Mouse (Mus musculus) liver, postnatal 0 days (tissue): Measurements from ENCODE around the gene 4922502D21Rik. TPM values are rescaled to one million over a fixed set of nuclear protein-coding genes. Genes with fewer than 3 reads are reported as not detected.

Source experiments
- ATAC-seq: fragments of 200-750 bp; cut with Nextera tagmentation; 2 replicates; pipeline ENCODE4 v1.8.0; 2017; ENCODE audit warnings: mild to moderate bottlenecking, moderate library complexity
- DNase-seq: peaks from one replicate; pipeline ENCODE4 v3.0.0-alpha.2; 2016
- H3K27ac ChIP-seq: fragments of 300-500 bp; sonication (generic); 2 replicates; pipeline ENCODE4 v1.5.1; 2014; ENCODE audit warnings: antibody characterized with exemption, moderate library complexity, mild to moderate bottlenecking, low read depth
- H3K27me3 ChIP-seq: fragments of 300-500 bp; sonication (generic); 2 replicates; pipeline ENCODE4 v1.6.1; 2014; ENCODE audit warnings: low read length, control low read depth, mixed read lengths; ENCODE audit not compliant: insufficient read depth
- H3K36me3 ChIP-seq: fragments of 300-500 bp; sonication (generic); replicated peaks from 2 replicates; pipeline ENCODE4 v1.6.1; 2014; ENCODE audit warnings: mild to moderate bottlenecking, control low read depth, low read length, moderate library complexity, mixed read lengths; ENCODE audit not compliant: insufficient read depth
- H3K4me1 ChIP-seq: fragments of 300-500 bp; sonication (generic); 2 replicates; pipeline ENCODE4 v1.6.1; 2014; ENCODE audit warnings: antibody characterized with exemption, mild to moderate bottlenecking, control low read depth; ENCODE audit not compliant: insufficient read depth
- H3K4me2 ChIP-seq: fragments of 300-500 bp; sonication (generic); 2 replicates; pipeline ENCODE4 v1.6.1; 2014; ENCODE audit warnings: low read depth, mild to moderate bottlenecking, low read length, moderate library complexity, mixed read lengths
- H3K4me3 ChIP-seq: fragments of 300-500 bp; sonication (generic); 2 replicates; pipeline ENCODE4 v1.5.1; 2014; ENCODE audit warnings: low read depth, low read length
- H3K9ac ChIP-seq: fragments of 300-500 bp; sonication (generic); replicated peaks from 2 replicates; pipeline ENCODE4 v1.6.1; 2014; ENCODE audit warnings: mild to moderate bottlenecking, moderate library complexity
- H3K9me3 ChIP-seq: fragments of 300-500 bp; sonication (generic); 2 replicates; pipeline ENCODE4 v1.6.1; 2016; ENCODE audit warnings: mild to moderate bottlenecking, control low read depth, low read length, mixed read lengths
- CTCF ChIP-seq: sonication (generic); IDR thresholded peaks from 2 replicates; pipeline ENCODE4 v1.5.1; 2016; ENCODE audit warnings: antibody characterized with exemption, low read depth
- EP300 ChIP-seq: IDR thresholded peaks from 2 replicates; pipeline ENCODE4 v1.6.1; 2016; ENCODE audit warnings: antibody characterized with exemption, low read depth, mild to moderate bottlenecking
- WGBS: fragments of 180-500 bp; shearing (Covaris S2); extraction: QIAGEN DNeasy Blood & Tissue Kit; methylation state at CpG from one replicate; pipeline ENCODE4 v1.1.7; 2014; ENCODE audit not compliant: insufficient replicate concordance; 5-methylcytosine and 5-hydroxymethylcytosine counted together
- polyA plus RNA-seq: library from polyadenylated mRNA; unstranded; fragments of >200 nt; fragmentation: Nextera tagmentation; extraction: Ambion mirVana; gene quantifications from 2 replicates; pipeline ENCODE4 v1.2.1, GENCODE M21; 2015

4922502D21Rik gene
- polyA plus RNA-seq, 1 experiment from 2014 or later = not detected

DNA sequence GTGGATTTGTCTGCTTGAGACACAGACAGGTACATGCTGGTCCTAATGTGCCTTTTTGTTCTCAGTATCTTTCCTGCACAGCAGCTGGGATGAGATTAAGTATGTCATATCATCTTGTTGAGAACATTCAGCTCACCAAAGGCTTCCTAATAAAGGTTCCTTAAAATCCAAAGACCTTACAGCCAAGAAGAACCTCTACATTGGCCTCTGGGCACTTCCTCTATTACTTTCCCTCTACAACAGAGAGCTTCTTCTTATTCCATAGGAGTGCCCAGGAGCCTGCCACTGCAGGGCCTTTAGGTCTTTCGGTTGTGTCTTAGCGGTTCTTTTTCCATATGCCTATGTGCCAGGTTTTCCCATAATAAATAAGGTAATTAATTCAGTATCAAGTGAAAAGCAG is 55.1 kb downstream of the 4922502D21Rik start:
- Histone ChIP-seq H3K4me1 (no peaks in the 10 kb centered on the region), H3K9me3 (no peaks in the 10 kb centered on the region), H3K4me3 (no peak overlapping the region), H3K36me3 (no peaks in the 10 kb centered on the region), H3K9ac (no peak overlapping the region), H3K4me2 (no peak overlapping the region), H3K27ac (no peak overlapping the region), H3K27me3 (no peaks in the 10 kb centered on the region)
- no peak for TF ChIP-seq EP300
- no peak for TF ChIP-seq CTCF
- ATAC-seq (no peak), DNase-seq (no peak)
- 79% methylated on average over 2 of the region's 2 CpGs for WGBS

DNA sequence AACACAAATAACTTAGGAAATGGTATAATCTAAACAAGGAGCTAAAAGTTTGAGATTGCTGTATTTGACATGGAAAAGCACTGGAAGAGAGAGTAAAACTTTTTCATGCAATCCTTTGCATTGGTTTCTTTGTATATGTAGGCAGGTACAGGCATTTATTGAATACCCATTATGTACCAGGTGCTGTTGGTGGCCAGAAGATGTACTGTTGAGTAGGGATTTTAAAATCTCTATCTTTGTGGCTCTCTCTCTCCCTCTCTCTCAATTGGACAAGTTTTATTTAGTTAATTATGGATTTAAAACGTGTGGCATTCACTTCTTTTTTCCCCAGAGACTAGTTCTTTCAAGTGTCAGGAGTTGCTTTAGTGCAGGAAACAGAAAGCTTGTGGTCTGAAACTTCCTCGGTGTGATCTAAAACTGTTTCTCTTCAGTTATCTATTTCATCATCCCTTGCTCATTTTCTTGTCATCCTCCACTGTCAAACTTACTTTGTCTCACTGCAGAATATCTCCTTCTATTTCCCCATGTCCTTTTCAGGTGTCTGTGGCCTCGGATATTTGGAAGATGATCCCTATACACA is 55.9 kb downstream of the 4922502D21Rik start:
- no peaks in the 10 kb centered on the region for H3K4me1 ChIP-seq
- no peak overlapping the region for H3K9ac ChIP-seq
- H3K27me3 ChIP-seq = no peaks in the 10 kb centered on the region
- H3K4me3 ChIP-seq = no peak overlapping the region
- ATAC-seq (no peak), DNase-seq (no peak)
- no peak overlapping the region for H3K27ac ChIP-seq
- H3K4me2 ChIP-seq = peak overlapping the region; percentile 47; the same call in 1 of the 2 replicates
- WGBS = 23% methylated on average over 3 of the region's 3 CpGs
- no peaks in the 10 kb centered on the region for H3K9me3 ChIP-seq
- TF ChIP-seq CTCF (no peak), EP300 (no peak)
- no peaks in the 10 kb centered on the region for H3K36me3 ChIP-seq

DNA sequence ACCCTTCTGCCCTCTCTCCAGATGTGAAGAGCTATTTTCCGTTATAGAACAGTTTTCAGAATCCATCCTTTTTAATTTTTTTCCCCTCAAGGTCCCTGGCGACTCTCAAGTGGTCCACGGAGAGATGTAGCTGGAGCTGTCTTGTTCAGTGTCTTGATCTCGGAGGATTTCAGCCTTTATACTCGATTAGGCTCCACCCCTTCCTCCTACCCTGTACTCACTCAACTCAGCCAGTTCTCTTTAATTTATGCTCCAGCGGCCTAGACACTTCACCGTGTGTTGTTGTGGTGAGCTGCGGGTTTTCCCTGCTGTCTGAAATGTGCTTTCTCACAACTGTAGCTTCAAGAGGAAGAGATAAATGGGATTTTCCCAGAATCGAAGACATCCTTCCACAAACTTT is 56.4 kb downstream of the 4922502D21Rik start, which contains the start of gene Cd69:
Cd69 (minus strand) TSS at position 217 of the 400 bp plus-strand sequence.
- WGBS = 32% methylated on average over 9 of the region's 9 CpGs
- peak; percentile 22 for DNase-seq
- TF ChIP-seq EP300 (no peak), CTCF (no peak)
- peak; percentile 47; the same call in 1 of the 2 replicates for ATAC-seq
- Histone ChIP-seq H3K27ac (no peak within 1 kb of the TSS), H3K36me3 (no peaks in the 10 kb centered on the region), H3K4me3 (peak within 1 kb of the TSS; percentile 34), H3K4me1 (no peaks in the 10 kb centered on the region), H3K9me3 (no peaks in the 10 kb centered on the region), H3K9ac (no peak within 1 kb of the TSS), H3K27me3 (no peaks in the 10 kb centered on the region), H3K4me2 (peak within 1 kb of the TSS; percentile 47)

DNA sequence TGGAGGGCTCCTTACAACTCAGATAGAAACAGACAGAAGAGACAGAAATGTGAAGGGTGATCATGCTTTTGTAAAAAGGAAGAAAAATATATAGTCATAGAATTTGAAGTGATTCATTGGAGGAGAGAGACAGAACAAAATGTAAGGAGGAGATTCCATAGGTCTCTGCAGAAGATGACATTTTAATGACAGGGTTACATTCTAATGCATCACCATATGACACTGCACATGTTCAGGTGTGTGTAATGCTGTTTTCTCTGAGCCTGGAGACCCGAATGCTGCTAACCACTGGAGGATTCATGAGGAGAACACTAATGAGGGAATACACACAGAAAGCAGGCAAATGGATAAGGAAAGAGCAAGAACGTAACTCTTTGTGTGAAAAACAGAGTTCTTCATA is 57.1 kb downstream of the 4922502D21Rik start:
- Histone ChIP-seq H3K36me3 (no peaks in the 10 kb centered on the region), H3K4me2 (peak overlapping the region; percentile 47)
- no peak for DNase-seq

DNA sequence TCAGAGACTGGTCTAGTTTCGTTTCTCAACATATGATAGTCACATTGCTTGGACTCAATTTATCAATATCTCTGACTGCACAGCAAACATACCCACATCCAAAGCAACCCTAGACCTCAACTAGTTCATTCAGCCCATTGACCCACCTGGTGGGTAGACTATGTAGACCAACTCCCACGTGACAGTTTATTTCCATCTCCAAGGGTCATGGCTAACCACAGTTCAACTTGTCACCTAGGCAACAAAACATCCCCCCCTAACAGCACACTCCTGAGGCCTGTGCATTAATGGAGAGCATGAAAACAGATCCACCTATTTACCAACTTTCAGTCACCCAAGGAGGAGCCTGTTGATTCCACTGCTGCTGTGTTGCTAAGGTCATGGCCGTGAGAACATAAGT is 57.9 kb downstream of the 4922502D21Rik start:
- no peaks in the 10 kb centered on the region for H3K27me3 ChIP-seq
- peak overlapping the region; percentile 49 for H3K4me2 ChIP-seq
- TF ChIP-seq EP300 (no peak), CTCF (no peak)
- ATAC-seq (peak; percentile 71), DNase-seq (peak; percentile 22)
- H3K9ac ChIP-seq = no peak overlapping the region
- H3K4me3 ChIP-seq = no peak overlapping the region
- WGBS = 41% methylated on average over 3 of the region's 3 CpGs
- H3K4me1 ChIP-seq = no peaks in the 10 kb centered on the region
- H3K9me3 ChIP-seq = no peaks in the 10 kb centered on the region
- no peak overlapping the region for H3K27ac ChIP-seq
- no peaks in the 10 kb centered on the region for H3K36me3 ChIP-seq

More for the DNA sequence above, 57.1 kb downstream of the 4922502D21Rik start:
- no peak for ATAC-seq
- Histone ChIP-seq H3K27me3 (no peaks in the 10 kb centered on the region), H3K9me3 (no peaks in the 10 kb centered on the region), H3K27ac (no peak overlapping the region), H3K4me3 (peak overlapping the region; percentile 34), H3K9ac (no peak overlapping the region), H3K4me1 (no peaks in the 10 kb centered on the region)
- no peak for TF ChIP-seq EP300
- no peak for TF ChIP-seq CTCF
- 60% methylated on average over 2 of the region's 2 CpGs for WGBS

Other genes starting within 250 kb of the 4922502D21Rik start
- gene Clec2e, start 230.9 kb downstream of the 4922502D21Rik start, polyA plus RNA-seq = not detected in 2 replicates
- gene Clec2d, start 151.2 kb downstream of the 4922502D21Rik start, polyA plus RNA-seq = 2.3 and 3.0 TPM in 2 replicates
- gene Cd69, start 56.4 kb downstream of the 4922502D21Rik start, polyA plus RNA-seq = 1.0 and 1.5 TPM in 2 replicates
- 14.2 and 14.6 TPM in 2 replicates for gene Clec12a, start 10.9 kb upstream of the 4922502D21Rik start, polyA plus RNA-seq
- 0.11 TPM in 1 of 2 replicates, not detected in the other for gene Clec12b, start 54.1 kb upstream of the 4922502D21Rik start, polyA plus RNA-seq
- 53.8 and 56.0 TPM in 2 replicates for gene Clec1b, start 65.5 kb upstream of the 4922502D21Rik start, polyA plus RNA-seq
- gene Clec9a, start 77.1 kb upstream of the 4922502D21Rik start, polyA plus RNA-seq = 0.56 and 0.92 TPM in 2 replicates
- gene Clec1a, start 120.2 kb upstream of the 4922502D21Rik start, polyA plus RNA-seq = 0.65 and 1.0 TPM in 2 replicates
- 0.56 and 0.70 TPM in 2 replicates for gene Olr1, start 175.4 kb upstream of the 4922502D21Rik start, polyA plus RNA-seq
- gene Tmem52b, start 180.8 kb upstream of the 4922502D21Rik start, polyA plus RNA-seq = not detected in 2 replicates
- gene Gabarapl1, start 201.4 kb upstream of the 4922502D21Rik start, polyA plus RNA-seq = 37.3 and 38.5 TPM in 2 replicates
- 0.45 and 0.60 TPM in 2 replicates for gene Klre1, start 246.1 kb upstream of the 4922502D21Rik start, polyA plus RNA-seq